Mouse (Mus musculus) testis, adult 2 months (tissue): ENCODE results near the gene Ppp6c. TPM values are rescaled to one million over a fixed set of nuclear protein-coding genes. Genes with fewer than 3 reads are reported as not detected.

Experiments used
- H3K27ac ChIP-seq: fragments of 200-500 bp; 2 replicates; pipeline ENCODE4 v1.5.1; 2012; ENCODE audit warnings: low read depth, low read length; ENCODE audit not compliant: control insufficient read depth, insufficient read depth
- H3K27me3 ChIP-seq: fragments of 200-500 bp; 2 replicates; pipeline ENCODE4 v1.6.1; 2012; ENCODE audit warnings: mild to moderate bottlenecking, low read length, moderate library complexity; ENCODE audit not compliant: control insufficient read depth, insufficient read depth
- H3K36me3 ChIP-seq: fragments of 200-500 bp; 2 replicates; pipeline ENCODE4 v1.6.1; 2012; ENCODE audit warnings: mild to moderate bottlenecking, low read length; ENCODE audit not compliant: control insufficient read depth, insufficient read depth
- H3K4me1 ChIP-seq: fragments of 200-500 bp; 2 replicates; pipeline ENCODE4 v1.6.1; 2012; ENCODE audit warnings: low read length; ENCODE audit not compliant: control insufficient read depth, insufficient read depth
- H3K4me3 ChIP-seq: fragments of 200-500 bp; 2 replicates; pipeline ENCODE4 v1.5.1; 2012; ENCODE audit warnings: low read depth, mild to moderate bottlenecking, low read length, moderate library complexity, mixed read lengths; ENCODE audit not compliant: control insufficient read depth
- CTCF ChIP-seq: fragments of 200-500 bp; IDR thresholded peaks from 2 replicates; pipeline ENCODE4 v1.5.1; 2012; ENCODE audit warnings: low read depth, mild to moderate bottlenecking, inconsistent platforms, low read length, moderate library complexity; ENCODE audit not compliant: control insufficient read depth, insufficient read depth, insufficient replicate concordance
- POLR2A ChIP-seq: fragments of 200-500 bp; IDR thresholded peaks from 2 replicates; pipeline ENCODE4 v1.6.1; 2012; ENCODE audit warnings: low read depth, mild to moderate bottlenecking, inconsistent platforms, low read length, moderate library complexity; ENCODE audit not compliant: control insufficient read depth
- polyA plus RNA-seq: library from polyadenylated mRNA; depleted of rRNA; stranded (reverse); fragments of >200 nt; gene quantifications from 2 replicates; pipeline ENCODE4 v1.2.3, GENCODE M21; 2012

Gene Ppp6c
- polyA plus RNA-seq, 1 experiment: 37.4 TPM

DNA sequence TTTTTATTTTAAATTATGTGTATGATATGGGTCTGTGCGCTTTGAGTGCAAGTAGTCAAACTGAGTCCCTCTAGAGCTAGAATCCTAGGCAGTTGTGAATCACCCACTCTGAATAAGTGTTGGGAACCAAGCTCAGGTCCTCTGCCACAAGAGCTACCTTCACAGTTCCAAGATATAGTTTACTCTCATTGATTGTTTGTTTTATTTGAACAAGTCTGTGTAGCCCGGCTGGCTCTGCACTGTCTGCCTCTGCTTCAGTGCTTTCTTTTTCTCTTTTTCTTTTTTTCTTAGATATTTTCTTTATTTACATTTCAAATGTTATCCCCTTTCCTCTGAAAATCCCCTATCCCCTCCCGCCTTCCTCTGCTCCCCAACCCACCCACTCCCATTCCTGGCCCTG lies 7.2 kb downstream of the Ppp6c start:
- Histone ChIP-seq H3K36me3 (no peaks in the 10 kb centered on the region), H3K27ac (no peak overlapping the region), H3K4me1 (no peaks in the 10 kb centered on the region), H3K4me3 (no peak overlapping the region), H3K27me3 (no peaks in the 10 kb centered on the region)
- no peak for TF ChIP-seq CTCF
- TF ChIP-seq POLR2A: no peak

DNA sequence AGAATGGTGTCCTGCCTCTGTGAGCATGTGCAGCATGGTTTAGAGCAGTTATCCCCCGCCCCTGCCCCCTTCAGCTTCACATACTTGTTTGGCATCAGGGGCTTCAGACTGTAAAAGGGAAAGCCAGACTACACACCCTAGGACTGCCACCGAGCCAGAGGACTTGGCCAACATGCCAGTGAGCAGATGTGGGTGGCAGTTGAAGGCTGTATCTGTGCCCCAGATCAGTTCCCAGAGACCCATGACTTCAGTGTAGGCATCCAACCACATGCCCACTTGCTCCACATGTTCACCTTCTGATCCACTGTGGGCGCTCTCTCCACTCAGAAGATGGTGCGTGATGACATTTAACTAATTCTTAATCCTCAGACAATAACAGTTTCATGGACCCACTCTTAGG lies 9.1 kb downstream of the Ppp6c start:
- TF ChIP-seq CTCF: no peak
- TF ChIP-seq POLR2A: no peak
- Histone ChIP-seq H3K36me3 (no peaks in the 10 kb centered on the region), H3K27ac (no peak overlapping the region), H3K27me3 (no peaks in the 10 kb centered on the region), H3K4me3 (no peak overlapping the region), H3K4me1 (no peaks in the 10 kb centered on the region)

- H3K4me1 ChIP-seq: no peaks in the 10 kb centered on the region
- no peak overlapping the region for H3K4me3 ChIP-seq
- no peaks in the 10 kb centered on the region for H3K27me3 ChIP-seq
- H3K27ac ChIP-seq: no peak overlapping the region
- TF ChIP-seq CTCF: no peak
- TF ChIP-seq POLR2A: no peak
- no peaks in the 10 kb centered on the region for H3K36me3 ChIP-seq
Measured at GRCm38 (mm10) chr2:39210738-39211137, 15.5 kb downstream of the Ppp6c start.

DNA sequence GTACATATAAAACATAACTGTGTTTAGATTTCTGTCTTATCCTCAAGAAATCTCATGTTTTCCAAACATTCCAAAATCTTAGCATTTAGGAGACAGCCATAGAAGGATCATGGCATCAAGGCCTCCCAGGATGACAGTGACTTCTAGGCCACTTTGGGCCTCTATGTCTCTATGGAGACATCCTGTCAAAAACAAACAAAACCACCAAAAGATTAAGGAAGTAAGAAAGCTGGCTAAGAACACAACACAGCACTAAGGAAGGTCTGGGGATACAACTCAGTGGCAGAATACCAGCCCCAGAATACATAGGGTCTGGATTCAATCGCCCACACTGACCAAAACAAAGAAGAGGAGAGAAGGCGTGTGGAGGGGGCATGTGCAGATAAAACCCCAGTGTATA lies 22.9 kb downstream of the Ppp6c start:
- Histone ChIP-seq H3K27ac (no peak overlapping the region), H3K27me3 (no peaks in the 10 kb centered on the region), H3K4me1 (no peaks in the 10 kb centered on the region), H3K36me3 (no peaks in the 10 kb centered on the region), H3K4me3 (no peak overlapping the region)
- TF ChIP-seq CTCF: no peak
- TF ChIP-seq POLR2A: no peak

GRCm38 (mm10) chr2:39194809-39195208 lies 31.4 kb downstream of the Ppp6c start:
- TF ChIP-seq CTCF: no peak
- no peak for TF ChIP-seq POLR2A
- peaks cover 5% of the 10 kb centered on the region for H3K4me1 ChIP-seq
- no peak overlapping the region for H3K4me3 ChIP-seq
- H3K27ac ChIP-seq: no peak overlapping the region
- H3K27me3 ChIP-seq: no peaks in the 10 kb centered on the region
- no peaks in the 10 kb centered on the region; the same call in 1 of the 2 replicates for H3K36me3 ChIP-seq

DNA sequence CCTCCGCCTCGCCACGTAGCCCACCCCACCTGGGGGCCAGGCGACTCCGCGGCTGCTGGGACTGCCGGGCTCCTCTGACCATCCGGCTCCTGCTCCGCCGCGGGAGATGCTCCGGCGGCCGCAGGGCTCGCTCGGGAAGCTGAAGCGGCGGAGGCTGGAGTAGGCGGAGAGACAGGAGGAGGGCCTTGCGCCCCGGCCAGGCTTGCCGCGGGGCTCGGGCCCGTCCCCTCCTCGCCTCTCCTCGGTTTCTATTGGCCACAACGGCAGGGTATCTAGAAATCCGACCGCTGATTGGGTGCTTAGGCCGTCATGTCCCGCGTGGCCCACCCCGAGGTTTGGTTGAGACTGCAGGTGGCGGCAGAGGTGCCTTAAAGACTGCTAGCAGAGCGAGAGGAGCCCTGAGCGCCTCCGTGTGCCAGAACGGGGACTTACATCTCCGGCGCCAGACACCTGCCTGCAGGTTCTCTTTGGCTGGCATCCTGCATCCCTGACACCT lies 35.6 kb downstream of the Ppp6c start, which contains the start of gene Scai:
Scai (minus strand) TSS at position 174 of the 496 bp plus-strand sequence.
- H3K4me1 ChIP-seq: peaks cover 5% of the 10 kb centered on the region
- TF ChIP-seq CTCF: peak; percentile 70; the same call in 1 of the 2 replicates
- peak; percentile 61; the same call in 1 of the 2 replicates for TF ChIP-seq POLR2A
- peak within 1 kb of the TSS; percentile 82 for H3K27ac ChIP-seq
- no peaks in the 10 kb centered on the region for H3K27me3 ChIP-seq
- H3K4me3 ChIP-seq: peak within 1 kb of the TSS; percentile 85
- H3K36me3 ChIP-seq: no peaks in the 10 kb centered on the region

GRCm38 (mm10) chr2:39189961-39190560 lies 36.2 kb downstream of the Ppp6c start:
- no peaks in the 10 kb centered on the region for H3K36me3 ChIP-seq
- peak overlapping the region; percentile 85 for H3K4me3 ChIP-seq
- H3K4me1 ChIP-seq: peaks cover 5% of the 10 kb centered on the region
- no peaks in the 10 kb centered on the region for H3K27me3 ChIP-seq
- TF ChIP-seq CTCF (no peak), POLR2A (no peak)
- peak overlapping the region; percentile 82 for H3K27ac ChIP-seq

GRCm38 (mm10) chr2:39185942-39186341 lies 40.3 kb downstream of the Ppp6c start:
- no peaks in the 10 kb centered on the region for H3K36me3 ChIP-seq

More at GRCm38 (mm10) chr2:39185942-39186341, 40.3 kb downstream of the Ppp6c start:
- Histone ChIP-seq H3K4me1 (peaks cover 5% of the 10 kb centered on the region), H3K27ac (no peak overlapping the region), H3K4me3 (no peak overlapping the region), H3K27me3 (no peaks in the 10 kb centered on the region)
- TF ChIP-seq POLR2A: no peak
- no peak for TF ChIP-seq CTCF
